Mouse (Mus musculus): Measurements from ENCODE around the gene Ttn.
A peak's percentile ranks its signal among the peaks of the same experiment; 100 is the strongest.

The Ttn gene

DNA sequence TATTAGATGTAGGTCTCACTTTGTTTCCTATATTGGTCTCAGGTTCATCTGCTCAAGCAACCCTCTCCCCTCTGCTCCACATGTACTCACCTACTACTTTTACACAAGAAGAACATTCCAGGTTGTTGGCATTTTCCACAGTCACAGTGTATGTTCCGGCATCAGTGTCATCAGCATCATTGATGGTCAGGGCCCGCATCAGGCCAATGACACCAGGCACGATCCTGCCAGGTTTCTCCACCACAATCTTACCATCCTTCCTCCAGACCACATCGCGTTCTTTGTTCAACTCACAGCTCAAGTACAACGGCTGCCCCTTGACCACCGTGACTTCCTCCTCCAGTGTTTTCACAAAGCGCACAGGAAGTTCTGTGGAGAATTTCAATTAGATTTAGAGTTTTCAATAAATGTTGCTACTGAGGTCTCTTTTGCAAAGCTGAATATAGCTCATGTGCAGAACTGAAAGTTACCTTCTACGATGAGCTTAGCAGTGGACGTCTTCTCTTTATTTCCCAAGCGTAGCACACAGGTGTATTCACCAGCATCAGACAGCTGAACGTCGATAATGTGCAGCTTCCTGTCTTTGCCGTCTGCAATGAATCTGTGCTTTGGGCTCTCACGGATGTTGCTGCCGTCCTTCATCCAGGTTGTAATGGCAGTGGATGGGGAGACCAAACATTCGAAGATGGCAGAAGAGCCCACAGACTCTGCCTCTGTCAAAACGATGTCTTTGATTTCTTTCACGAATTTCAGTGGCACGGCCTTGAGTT lies 168.1 kb downstream of the Ttn start:
- no peak for DNase-seq

DNA sequence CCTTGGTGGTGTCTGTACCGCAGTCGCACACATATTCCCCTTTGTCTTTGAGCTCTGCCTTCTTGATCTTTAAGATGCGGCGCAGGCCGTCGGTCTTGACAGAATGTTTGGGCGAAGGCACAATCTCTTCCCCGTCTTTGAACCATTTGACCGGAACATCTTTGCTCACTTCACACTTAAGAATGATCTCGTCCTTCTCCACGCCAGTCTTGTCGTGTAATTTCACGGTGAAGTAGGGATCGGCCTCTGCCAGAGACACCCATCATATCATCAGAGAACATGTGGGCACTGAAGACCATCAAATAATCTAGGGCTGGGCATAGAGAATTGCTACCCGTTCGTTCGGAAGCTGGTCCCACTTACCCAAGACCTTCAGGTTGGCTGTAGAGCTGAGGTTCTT lies 171.2 kb downstream of the Ttn start:
- DNase-seq = no peak

DNA sequence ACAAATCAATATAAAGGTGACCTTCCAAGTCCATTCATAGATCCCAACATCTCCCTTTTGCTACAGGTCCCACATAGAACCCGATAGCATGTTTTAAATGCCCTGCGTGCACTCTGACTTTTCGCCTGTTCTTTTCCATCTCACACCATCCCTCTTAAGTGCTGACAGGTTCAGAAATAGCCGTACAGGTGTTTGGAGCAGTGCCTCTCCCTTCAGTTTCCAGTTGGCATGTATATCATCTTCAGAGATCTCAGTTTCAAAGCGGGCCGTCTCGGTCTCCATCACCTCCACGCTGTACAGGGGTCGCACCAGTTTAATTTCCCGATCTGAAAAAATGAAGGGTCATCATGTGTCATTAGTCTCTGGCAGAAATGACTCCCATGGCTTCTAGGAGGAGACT lies 174.0 kb downstream of the Ttn start:
- DNase-seq = no peak

DNA sequence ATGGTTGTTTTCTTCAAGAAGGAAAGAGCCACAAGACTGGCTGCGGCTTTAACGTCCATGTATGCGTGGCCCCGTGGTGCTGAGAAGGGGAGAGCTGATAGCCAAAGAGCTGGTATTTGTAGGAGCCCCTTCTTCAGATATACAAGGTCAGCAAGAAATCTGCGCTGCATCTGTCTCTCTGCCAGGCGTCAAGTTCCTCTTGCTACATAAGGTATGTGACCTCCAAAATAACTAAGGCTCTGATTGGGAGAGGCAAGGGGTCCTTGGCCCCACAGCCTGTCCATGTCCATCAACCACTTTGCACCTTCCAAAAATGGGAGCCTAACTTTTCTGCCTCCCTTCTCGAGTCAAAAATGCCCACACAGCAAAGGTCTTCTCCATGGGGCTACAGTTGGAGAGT lies 175.1 kb downstream of the Ttn start:
- no peak for DNase-seq

DNA sequence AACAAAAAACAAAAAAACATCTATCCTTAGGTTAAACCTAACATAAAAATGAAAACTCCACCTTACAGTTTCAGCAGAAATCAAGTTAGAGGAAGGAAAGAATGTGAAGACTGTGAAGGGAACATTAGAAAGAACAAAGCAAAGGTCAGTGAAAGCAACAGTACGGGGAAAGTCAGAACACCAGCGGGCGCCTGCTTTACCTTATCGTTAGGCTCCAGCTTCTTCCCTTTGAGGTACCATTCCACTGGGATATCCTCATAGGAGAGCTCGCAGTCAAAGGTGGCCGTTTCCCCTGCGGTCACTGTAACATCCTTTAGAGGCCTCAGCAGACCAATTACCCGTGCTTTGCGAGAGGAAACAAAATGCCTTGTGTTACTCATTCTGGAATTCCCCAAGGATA lies 175.5 kb downstream of the Ttn start:
- no peak for DNase-seq

DNA sequence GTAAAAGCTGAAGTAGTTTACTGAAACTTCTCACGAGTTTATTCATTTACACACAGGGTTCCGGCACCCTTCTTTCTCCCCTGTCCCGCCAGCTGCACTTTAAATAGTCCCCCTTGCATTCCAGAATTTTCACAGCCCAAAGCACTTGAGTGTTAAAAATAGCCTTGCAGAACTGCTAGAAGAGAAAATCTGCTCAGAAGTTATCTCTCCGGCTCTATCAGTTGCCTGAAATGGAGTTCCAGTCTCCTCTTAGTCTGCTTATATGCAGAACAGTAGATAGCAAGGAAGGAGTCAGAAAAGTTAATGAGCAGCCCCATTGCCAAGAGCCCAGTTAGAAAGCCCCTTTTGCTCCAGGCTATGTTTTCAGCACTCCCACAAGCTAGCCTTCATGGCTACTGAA lies 176.0 kb downstream of the Ttn start:
- no peak for DNase-seq

DNA sequence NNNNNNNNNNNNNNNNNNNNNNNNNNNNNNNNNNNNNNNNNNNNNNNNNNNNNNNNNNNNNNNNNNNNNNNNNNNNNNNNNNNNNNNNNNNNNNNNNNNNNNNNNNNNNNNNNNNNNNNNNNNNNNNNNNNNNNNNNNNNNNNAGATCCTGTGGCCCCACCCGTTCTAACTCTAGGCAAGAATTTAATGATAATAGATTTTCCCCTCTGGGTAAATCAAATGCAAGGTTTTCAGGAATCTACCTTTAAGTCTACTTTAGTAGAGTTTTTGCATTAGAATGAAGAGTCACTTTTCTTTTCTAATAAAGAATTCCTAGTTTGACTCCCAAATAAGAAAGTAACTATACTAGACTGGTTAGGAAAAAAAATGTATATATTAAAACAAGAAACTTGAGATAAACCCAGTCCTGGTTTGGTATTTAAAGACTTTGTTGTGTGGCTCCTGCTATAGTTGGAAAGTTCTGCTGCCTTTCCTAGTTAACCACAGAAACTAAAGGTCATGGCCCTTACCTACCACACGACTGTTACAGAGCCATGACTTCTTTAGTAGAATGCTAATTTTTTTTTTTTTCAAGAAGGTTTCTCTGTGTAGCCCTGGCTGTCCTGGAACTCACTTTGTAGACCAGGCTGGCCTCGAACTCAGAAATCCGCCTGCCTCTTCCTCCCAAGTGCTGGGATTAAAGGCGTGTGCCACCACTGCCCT lies 177.0 kb downstream of the Ttn start:
- DNase-seq = no peak

DNA sequence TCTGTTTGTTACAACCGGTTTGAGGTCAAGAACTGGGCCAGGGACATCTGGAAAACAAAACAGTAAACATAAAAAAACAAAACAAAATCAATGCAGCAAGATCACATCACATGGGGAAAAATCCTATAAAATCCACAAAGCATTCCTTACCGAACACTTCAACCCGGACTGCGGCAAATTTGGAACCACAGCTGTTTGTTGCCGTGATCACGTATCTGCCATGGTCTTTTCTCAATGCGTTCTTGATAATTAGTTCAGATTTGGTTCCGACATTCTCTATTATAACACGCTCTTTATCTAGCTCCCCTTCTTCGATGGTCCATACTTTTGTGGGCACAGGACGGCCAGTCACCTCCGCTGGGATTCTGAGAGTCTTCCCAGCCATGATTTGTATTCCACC lies 198.2 kb downstream of the Ttn start:
- DNase-seq = no peak

DNA sequence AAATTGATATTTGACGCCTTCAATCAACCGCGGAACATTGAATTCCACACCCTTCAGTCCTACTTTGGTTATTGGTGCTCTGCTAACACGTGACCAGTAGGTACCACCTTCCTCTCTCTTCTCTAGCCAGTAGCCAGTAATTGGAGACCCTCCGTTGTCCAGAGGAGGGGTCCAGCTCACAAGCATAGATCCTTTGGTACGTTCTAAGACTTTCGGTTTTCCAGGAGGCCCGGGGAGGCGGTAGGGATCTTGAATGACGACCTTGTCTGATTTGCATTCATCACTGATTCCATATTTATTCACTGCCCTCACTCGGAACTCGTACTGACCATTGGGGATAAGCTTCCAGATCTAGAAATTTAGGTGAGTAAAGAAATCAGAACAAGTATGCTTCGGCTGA lies 201.6 kb downstream of the Ttn start:
- DNase-seq = no peak

DNA sequence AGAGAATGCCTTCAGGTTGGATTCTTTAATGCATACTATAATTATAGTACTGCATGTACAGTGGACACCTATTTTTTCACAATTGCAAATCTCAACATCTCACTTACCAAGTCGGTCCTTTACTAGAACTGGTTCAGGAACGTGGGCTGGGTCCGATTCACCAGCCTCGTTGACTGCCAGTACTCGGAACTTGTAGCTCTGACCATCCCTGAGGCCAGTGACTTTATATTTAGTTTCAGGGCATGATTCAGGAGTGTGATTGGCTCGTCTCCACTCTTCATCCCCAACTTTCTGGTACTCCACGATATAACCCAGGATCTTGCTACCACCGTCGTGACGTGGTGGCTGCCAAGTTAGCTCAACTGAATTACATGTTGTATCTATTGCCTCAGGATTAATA lies 212.5 kb downstream of the Ttn start:
- no peak for DNase-seq

DNA sequence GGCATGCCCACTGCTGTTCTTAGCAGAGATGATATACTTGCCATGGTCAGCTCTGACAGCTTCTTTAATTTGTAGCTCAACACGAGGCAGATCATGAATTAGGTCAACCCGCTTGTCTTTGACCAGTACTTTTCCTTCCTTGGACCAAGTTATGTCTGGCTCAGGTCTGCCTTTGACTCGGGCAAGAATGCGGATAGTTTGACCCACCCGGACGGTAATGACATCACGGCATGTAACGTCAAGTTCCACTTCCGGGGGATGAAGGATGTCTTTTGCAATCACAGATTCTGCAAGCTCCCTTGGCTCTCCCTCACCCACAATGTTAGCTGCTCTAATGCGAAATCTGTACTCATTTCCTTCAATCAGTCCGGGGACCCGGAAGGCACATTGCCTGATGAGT lies 215.1 kb downstream of the Ttn start:
- DNase-seq = no peak

DNA sequence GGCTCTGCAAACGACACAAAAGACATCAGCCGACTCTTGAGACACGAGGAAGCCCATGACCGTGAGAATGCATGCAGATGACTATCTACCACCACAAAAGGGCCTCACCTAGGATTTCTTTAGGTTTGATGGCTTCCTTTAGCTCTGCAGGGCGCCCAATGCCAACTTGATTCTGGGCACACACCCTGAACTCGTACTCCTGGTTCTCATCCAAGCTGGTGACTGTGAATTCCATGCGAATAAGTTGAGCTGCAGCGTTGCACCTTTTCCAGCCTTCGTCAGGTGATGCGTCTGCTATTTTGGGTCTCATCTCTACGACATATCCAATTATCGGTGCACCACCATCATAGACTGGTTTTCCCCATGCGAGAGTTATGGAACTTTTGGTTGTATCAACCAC lies 217.8 kb downstream of the Ttn start:
- DNase-seq = no peak

DNA sequence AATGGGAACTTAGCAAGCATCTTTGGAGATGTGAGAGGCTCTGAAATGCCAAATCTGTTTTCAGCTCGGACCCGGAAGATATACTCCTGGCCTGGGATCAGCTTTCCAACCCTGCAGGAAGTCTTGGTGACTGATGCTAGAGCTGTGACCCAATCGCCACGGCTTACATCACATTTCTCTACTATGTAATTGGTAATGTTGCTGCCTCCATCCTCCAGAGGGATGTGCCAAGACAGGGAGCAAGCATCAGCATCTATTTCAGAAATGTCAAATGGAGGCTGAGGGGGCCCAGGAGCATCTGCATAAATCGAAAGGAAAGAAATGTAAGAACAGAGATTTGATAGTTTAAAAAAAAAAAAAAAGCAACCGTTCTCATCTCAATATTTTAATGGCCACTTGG lies 220.2 kb downstream of the Ttn start:
- no peak for DNase-seq

DNA sequence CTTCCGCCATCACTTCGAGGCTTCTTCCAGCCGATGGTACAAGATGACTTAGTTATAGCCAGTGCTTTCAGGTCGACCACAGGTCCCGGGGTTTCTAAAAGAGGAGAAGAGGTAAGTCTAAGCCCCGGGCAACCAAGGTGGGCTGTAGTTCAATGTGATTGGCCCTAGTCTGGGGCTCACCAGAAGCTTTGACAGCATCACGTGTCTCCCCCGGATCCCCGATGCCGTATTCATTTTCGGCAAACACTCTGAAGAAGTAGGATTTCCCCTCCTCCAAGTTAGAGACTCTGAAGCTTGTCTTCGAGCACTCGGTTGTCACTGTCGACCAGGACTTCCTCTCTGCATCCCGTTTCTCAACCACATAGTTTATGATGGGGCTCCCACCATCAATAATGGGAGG lies 225.9 kb downstream of the Ttn start:
- DNase-seq = no peak

DNA sequence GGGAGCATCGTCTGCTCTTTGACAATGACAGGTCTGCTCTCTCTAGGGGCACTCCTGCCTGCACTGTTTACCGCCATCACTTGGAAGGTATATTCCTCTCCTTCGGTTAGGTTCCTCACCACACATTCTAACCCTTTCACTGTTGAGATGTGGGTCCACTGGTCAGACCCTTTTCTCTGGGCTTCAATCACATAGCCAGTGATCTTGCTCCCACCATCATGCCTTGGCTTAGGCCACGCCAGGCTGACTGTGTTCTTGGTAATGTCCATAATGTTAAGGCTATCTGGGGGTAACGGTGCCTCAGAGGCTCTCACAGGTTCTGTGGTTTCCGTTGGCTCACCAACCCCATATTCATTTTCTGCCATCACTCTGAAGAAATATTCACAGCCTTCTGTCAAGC lies 230.4 kb downstream of the Ttn start:
- no peak for DNase-seq

DNA sequence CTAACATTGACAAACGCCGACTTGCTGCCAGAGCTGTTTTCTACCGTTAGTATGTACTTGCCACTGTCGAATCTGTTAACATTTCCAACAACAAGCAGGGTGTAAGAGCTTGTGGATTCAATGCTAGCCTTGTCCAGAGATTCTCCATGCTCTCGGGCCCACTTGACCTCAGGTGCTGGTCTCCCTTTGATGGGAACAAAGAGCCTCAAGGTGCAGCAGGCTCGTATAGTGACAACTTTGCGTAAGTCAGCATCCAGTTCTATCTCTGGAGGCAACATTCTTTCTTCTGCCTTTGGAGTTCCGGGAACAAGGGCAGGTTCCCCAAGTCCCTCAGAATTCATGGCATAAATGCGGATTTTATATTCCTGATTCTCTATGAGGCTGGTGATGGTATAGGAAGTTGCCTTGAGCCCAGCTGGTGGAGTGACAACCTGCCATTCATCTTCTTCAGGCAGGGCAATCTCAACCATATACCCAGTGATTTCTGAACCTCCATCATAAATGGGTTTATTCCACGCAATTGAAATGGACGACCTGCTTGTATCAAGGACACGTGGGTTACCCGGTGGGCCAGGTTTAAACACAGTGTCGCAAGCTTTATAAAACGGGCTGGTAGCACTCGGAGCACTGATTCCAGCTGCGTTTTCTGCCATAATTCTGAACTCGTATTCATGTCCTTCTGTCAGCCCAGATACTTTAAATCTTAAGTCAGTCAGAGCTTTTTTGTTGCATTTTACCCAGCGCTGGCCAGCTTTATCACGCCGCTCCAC lies 232.8 kb downstream of the Ttn start:
- no peak for DNase-seq

DNA sequence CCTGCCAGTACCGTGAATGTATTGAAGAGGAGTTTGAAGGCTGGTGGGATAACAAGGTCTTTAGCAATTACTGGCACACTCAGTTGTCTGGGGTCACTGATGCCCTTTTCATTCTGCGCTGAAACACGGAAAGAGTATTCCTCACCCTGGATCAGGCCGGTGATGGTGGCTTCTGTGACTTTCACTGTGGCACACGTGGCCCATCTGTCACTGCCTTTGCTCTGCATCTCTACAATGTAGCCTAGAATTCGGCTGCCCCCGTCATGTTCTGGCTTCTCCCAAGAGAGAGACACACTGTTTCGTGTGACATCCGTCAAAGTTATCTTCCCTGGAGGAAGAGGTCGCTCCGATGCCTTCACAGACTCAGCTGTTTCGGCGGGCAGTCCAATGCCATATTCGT lies 233.7 kb downstream of the Ttn start:
- no peak for DNase-seq

DNA sequence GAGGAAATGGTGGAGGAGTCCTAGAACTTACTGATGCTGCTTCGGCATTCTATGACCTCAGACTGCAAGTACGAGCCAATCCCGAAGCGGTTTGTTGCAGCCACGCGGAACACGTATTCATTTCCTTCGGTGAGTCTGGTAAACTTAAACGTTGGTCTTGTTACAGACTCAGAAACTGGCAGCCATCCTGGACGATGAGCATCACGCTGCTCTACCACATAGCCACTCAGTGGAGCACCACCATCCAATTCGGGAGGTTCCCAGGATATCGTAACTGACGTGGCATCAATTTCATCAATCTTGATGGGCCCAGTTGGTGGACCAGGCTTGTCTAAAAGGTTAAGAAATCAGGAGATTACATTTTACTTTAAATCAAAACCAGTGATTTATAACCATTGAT lies 262.7 kb downstream of the Ttn start:
- no peak for DNase-seq

DNA sequence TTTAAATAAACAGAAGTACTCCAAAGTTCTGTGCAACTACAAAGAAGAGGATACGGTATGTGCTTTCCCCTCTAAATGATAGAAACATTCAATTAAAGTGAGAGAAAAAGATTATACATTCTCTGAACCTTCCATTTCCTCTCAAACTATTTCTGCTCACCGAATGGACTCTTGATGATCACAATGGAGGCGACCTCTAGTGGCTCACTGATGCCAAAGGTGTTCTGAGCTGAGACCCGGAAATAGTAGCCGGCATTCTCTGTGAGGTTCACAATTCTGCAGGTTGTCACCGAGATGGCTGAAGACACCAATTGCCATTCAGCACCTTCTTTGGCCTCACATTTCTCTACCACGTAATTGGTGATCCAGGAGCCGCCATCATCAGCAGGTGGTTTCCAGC lies 267.4 kb downstream of the Ttn start:
- peak in 1 of 2 experiments; percentile 20 for DNase-seq

DNA sequence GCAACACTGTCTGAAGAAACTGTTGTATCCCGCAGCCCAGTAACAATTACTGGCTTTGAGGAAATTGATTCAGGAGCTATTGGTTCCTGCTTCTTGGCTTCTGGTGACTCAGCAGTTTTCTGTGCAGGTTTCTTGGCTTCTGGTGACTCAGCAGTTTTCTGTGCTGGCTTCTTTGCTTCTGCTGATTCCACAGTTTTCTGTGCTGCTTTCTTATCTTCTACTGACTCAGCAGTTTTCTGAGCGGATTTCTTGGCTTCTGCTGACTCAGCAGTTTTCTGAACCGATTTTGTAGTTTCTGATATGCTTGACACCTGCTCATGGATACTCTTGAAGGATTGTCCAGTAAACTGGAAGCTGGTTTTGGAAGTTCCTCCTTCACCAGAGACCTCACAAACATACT lies 273.8 kb downstream of the Ttn start:
- DNase-seq = no peak

DNA sequence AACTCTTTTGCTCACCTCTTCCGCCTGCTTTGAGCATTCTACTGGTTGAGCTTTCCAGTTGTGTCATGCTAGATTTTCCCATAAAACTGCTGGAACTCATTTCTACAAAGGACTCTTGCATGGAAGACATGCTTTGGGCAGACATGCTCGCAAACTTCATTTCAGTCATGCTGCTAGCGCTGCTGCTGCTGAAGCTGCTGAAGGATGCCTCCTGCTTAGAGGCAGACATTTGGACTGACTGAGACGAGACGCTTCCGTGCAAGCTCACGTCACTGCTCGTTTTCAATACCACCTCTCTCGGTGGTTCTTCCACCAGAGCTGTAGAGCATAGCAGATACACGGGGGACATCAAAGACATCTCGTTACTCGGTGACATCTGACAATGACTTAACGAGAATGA lies 276.7 kb downstream of the Ttn start:
- no peak for DNase-seq

DNA sequence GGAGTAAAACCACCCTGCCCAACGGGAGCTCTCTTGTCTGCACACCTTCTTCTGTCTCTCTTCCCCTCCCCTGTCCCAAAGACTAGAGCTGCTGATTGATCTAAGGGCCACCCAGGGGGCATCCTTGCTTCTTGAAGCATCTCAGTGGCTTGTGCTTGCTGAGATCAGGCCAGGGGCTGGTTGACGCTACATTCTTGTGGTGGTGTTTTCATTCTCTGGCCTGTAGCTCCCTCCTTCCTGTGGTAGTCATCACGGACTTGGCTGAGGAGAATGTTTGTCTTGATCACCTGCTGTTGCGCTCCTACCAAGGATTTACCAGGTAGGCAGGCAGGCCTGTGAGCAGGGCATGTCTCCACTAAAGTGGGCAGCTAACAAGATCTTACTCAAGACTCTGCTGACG lies 279.6 kb downstream of the Ttn start:
- no peak for DNase-seq

DNA sequence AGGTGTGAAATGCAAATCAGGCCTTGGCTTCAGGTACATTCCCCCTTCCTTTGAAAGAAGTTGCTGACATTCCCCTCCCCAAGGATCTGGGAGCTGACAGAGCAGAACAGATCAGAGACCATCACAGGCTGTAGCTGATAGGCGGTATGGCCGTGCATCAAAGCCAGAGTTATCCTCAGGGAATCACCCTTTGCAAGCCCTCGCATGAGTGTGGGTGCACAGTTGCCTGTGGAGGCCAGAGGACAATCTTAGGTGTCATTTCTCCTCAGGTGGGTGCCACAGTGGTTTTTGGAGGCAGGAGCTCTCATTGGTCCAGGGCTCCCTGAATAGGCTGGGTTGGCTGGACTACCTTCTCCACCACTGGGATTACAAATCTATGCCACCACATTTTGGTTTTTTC lies 280.2 kb downstream of the Ttn start:
- no peak for DNase-seq

DNA sequence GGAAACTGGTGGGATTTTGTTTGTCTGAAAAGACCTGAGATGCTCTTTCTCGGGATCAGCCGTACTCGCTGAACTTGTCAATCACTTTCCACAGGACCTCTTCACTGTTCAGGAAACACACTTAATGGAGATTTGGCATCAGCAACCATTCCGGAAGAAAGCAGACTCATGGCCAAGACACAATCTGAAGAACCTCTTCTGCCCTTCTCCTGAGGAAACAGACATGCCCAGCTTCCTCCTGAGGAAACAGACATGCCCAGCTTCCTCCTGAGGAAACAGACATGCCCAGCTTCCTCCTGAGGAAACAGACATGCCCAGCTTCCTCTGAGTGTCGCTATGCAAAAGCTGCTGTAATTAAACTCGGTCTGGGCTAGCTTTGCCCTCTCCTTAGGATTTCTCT lies 287.1 kb downstream of the Ttn start:
- DNase-seq = peak in 1 of 2 experiments; percentile 45
